Mouse (Mus musculus) CH12.LX (cell line): ENCODE results near the gene Ncdn. TPM values are rescaled to one million over a fixed set of nuclear protein-coding genes. Genes with fewer than 3 reads are reported as not detected.

ENCODE experiments used
- DNase-seq: peaks from one replicate; pipeline ENCODE4 v3.0.0-alpha.2; 2013; ENCODE audit errors: extremely low read depth
- H3K27ac ChIP-seq: 2 replicates; pipeline ENCODE4 v1.5.1; 2012; ENCODE audit warnings: low read depth, mild to moderate bottlenecking, control low read depth, moderate library complexity; ENCODE audit not compliant: insufficient read depth
- H3K27me3 ChIP-seq: replicated peaks from 2 replicates; pipeline ENCODE3; 2012; ENCODE audit warnings: inconsistent platforms
- H3K36me3 ChIP-seq, 2 experiments: replicated peaks in 1 of 2; 2 replicates each; pipeline versions ENCODE3 to v1.6.1; 2012; ENCODE audit warnings: inconsistent platforms in 1 of 2, low read length in 1 of 2, mild to moderate bottlenecking in 1 of 2, mixed read lengths in 1 of 2, moderate library complexity in 1 of 2; ENCODE audit not compliant: control insufficient read depth in 1 of 2, insufficient read depth in 1 of 2
- H3K4me1 ChIP-seq, 2 experiments: 2 replicates each; pipeline ENCODE4 v1.6.1; 2012; ENCODE audit warnings: inconsistent platforms in 1 of 2, moderate library complexity in 1 of 2; ENCODE audit not compliant: insufficient read depth in 2 of 2, control insufficient read depth in 1 of 2
- H3K4me2 ChIP-seq: 2 replicates; pipeline ENCODE4 v1.6.1; 2012; ENCODE audit warnings: low read depth, mild to moderate bottlenecking, control low read depth; ENCODE audit not compliant: poor library complexity, insufficient read depth, severe bottlenecking
- H3K4me3 ChIP-seq, 3 experiments: fragments of 150-350 bp in 1 of 3; sonication (generic) in 1 of 3; replicated peaks in 1 of 3; 2 replicates each; pipeline versions ENCODE3 to v1.5.1; 2011 to 2012; ENCODE audit warnings: low read depth in 2 of 3, low read length in 2 of 3, mild to moderate bottlenecking in 2 of 3, moderate library complexity in 2 of 3, control low read depth in 1 of 3, improper control_type of control experiment in 1 of 3, inconsistent platforms in 1 of 3, mixed read lengths in 1 of 3; ENCODE audit not compliant: poor library complexity in 1 of 3
- H3K79me2 ChIP-seq: replicated peaks from 2 replicates; pipeline ENCODE4 v1.6.1; 2012; ENCODE audit warnings: mild to moderate bottlenecking, moderate library complexity; ENCODE audit not compliant: control insufficient read depth, poor library complexity, insufficient read depth, severe bottlenecking; ENCODE audit errors: extremely low read depth
- H3K9ac ChIP-seq: 2 replicates; pipeline ENCODE4 v1.6.1; 2012; ENCODE audit warnings: low read depth, mild to moderate bottlenecking, control low read depth, moderate library complexity; ENCODE audit not compliant: insufficient read depth
- H3K9me3 ChIP-seq: replicated peaks from 2 replicates; pipeline ENCODE3; 2012; ENCODE audit warnings: low read length, inconsistent platforms, mixed read lengths
- CTCF ChIP-seq, 2 experiments: IDR thresholded peaks in 1 of 2; conservative IDR thresholded peaks in 1 of 2; 2 replicates each; pipeline ENCODE4 v1.5.1; 2011 to 2012; ENCODE audit warnings: low read depth in 2 of 2, low read length in 2 of 2, improper control_type of control experiment in 1 of 2, inconsistent platforms in 1 of 2, mild to moderate bottlenecking in 1 of 2, moderate library complexity in 1 of 2
- E2F4 ChIP-seq: IDR thresholded peaks from 2 replicates; pipeline ENCODE4 v1.6.1; 2011; ENCODE audit warnings: low read depth, low read length, improper control_type of control experiment; ENCODE audit not compliant: insufficient replicate concordance
- EP300 ChIP-seq: IDR thresholded peaks from 2 replicates; pipeline ENCODE4 v1.6.1; 2011; ENCODE audit warnings: low read length, improper control_type of control experiment
- GABPA ChIP-seq: IDR thresholded peaks from 2 replicates; pipeline ENCODE4 v1.6.1; 2012; ENCODE audit warnings: low read depth, low read length, improper control_type of control experiment, inconsistent platforms; ENCODE audit not compliant: insufficient replicate concordance
- NELFE ChIP-seq: IDR thresholded peaks from 2 replicates; pipeline ENCODE4 v1.6.1; 2011; ENCODE audit warnings: low read depth, low read length, improper control_type of control experiment
- SMC3 ChIP-seq: IDR thresholded peaks from 2 replicates; pipeline ENCODE4 v1.6.1; 2011; ENCODE audit warnings: low read depth, low read length, improper control_type of control experiment
- TBP ChIP-seq: conservative IDR thresholded peaks from 2 replicates; pipeline ENCODE4 v1.6.1; 2011; ENCODE audit warnings: low read depth, low read length, improper control_type of control experiment
- UBTF ChIP-seq: IDR thresholded peaks from 2 replicates; pipeline ENCODE4 v1.6.1; 2012; ENCODE audit warnings: low read depth, mild to moderate bottlenecking, inconsistent platforms, low read length, improper control_type of control experiment, moderate library complexity
- USF1 ChIP-seq: IDR thresholded peaks from 2 replicates; pipeline ENCODE4 v1.6.1; 2014; ENCODE audit warnings: low read depth, mild to moderate bottlenecking, inconsistent platforms, low read length, improper control_type of control experiment
- ZC3H11A ChIP-seq: IDR thresholded peaks from 2 replicates; pipeline ENCODE4 v1.6.1; 2012; ENCODE audit warnings: low read depth, mild to moderate bottlenecking, inconsistent platforms, low read length, improper control_type of control experiment
- ZKSCAN1 ChIP-seq: IDR thresholded peaks from 2 replicates; pipeline ENCODE4 v1.6.1; 2012; ENCODE audit warnings: low read depth, inconsistent platforms, low read length, improper control_type of control experiment, borderline replicate concordance
- dilution Hi-C: fragments of 300-500 bp; cut with MboI; formaldehyde crosslinking; loops from 2 replicates; pipeline ENCODE4 v1.14.3; 2020; ENCODE audit warnings: low sequenced_read_pairs; ENCODE audit not compliant: extremely low pct_unique_long_range_greater_than_20kb, extremely low pct_ligation_motif_present
- in situ Hi-C: fragments of 300-500 bp; cut with MboI; formaldehyde crosslinking; loops from 3 replicates; pipeline ENCODE4 v1.14.3; 2019; ENCODE audit warnings: low sequenced_read_pairs, low pct_ligation_motif_present, low pct_unique_long_range_greater_than_20kb, mixed read lengths
- polyA plus RNA-seq: library from polyadenylated mRNA; unstranded; fragments of >175 nt; gene quantifications from 2 replicates; pipeline ENCODE4 v1.2.1, GENCODE M21; 2012; ENCODE audit warnings: low read depth; ENCODE audit not compliant: insufficient read length
- total RNA-seq, 2 experiments: library from RNA; depleted of rRNA; stranded (reverse); fragments of 300-350 nt in 1 of 2; fragments of >200 nt in 1 of 2; gene quantifications; 2 replicates each; pipeline ENCODE4 v1.2.3; 2012 to 2014

Gene Ncdn
- total and polyA plus RNA-seq, 3 experiments = 18.7 to 41.2 (median 30.6) TPM

GRCm38 (mm10) chr4:126749553-126749952 is 3.7 kb downstream of the Ncdn start:
- peaks cover 11 to 43% of the 10 kb centered on the region in 2 experiments for H3K4me1 ChIP-seq
- no peak overlapping the region for H3K4me3 ChIP-seq
- peaks cover 17% of the 10 kb centered on the region for H3K79me2 ChIP-seq
- in situ Hi-C loops = loop anchor here (5.0 kb wide), 2 partner anchors 93 to 142 kb away; partner anchors contain the start of gene 5730409E04Rik
- no peaks in the 10 kb centered on the region for H3K9me3 ChIP-seq
- DNase-seq = no peak
- H3K36me3 ChIP-seq = peaks cover 50 to 71% of the 10 kb centered on the region in 2 experiments
- no peaks in the 10 kb centered on the region for H3K27me3 ChIP-seq
- TF ChIP-seq CTCF (conservative IDR thresholded peaks at IDR 0.05 in 1 of 2, IDR thresholded peaks at IDR 0.05 in 1 of 2; ENCODE audit: low read depth in 2 of 2, low read length in 2 of 2) = no peak
- H3K9ac ChIP-seq = no peak overlapping the region
- H3K4me2 ChIP-seq = no peak overlapping the region
- dilution Hi-C loops = no loop called here
- no peak overlapping the region for H3K27ac ChIP-seq

GRCm38 (mm10) chr4:126748381-126748780 is 4.9 kb downstream of the Ncdn start:
- Histone ChIP-seq H3K79me2 (peaks cover 17% of the 10 kb centered on the region), H3K9ac (no peak overlapping the region), H3K4me1 (peaks cover 11 to 40% of the 10 kb centered on the region in 2 experiments), H3K4me2 (no peak overlapping the region), H3K27ac (no peak overlapping the region), H3K4me3 (no peak overlapping the region), H3K36me3 (peaks cover 61 to 82% of the 10 kb centered on the region in 2 experiments), H3K27me3 (no peaks in the 10 kb centered on the region), H3K9me3 (no peaks in the 10 kb centered on the region)
- no peak for DNase-seq
- dilution Hi-C loops (no loop called here), in situ Hi-C loops (loop anchor here (5.0 kb wide), 2 partner anchors 94 to 141 kb away; partner anchors contain the start of gene 5730409E04Rik)
- no peak for TF ChIP-seq ZKSCAN1
- TF ChIP-seq ZC3H11A = no peak
- TF ChIP-seq NELFE = no peak
- TF ChIP-seq SMC3 = no peak
- TF ChIP-seq USF1 = no peak
- TF ChIP-seq GABPA = no peak
- TF ChIP-seq EP300 = no peak

GRCm38 (mm10) chr4:126746194-126746840 is 6.9 kb downstream of the Ncdn start:
- no peak for DNase-seq
- Histone ChIP-seq H3K4me2 (no peak overlapping the region), H3K79me2 (0 out of 2 replicates have a peak, but pooled peaks cover 4% of the 10 kb centered on the region), H3K27ac (no peak overlapping the region), H3K27me3 (no peaks in the 10 kb centered on the region), H3K9me3 (no peaks in the 10 kb centered on the region), H3K36me3 (peaks cover 61 to 80% of the 10 kb centered on the region in 2 experiments), H3K9ac (no peak overlapping the region), H3K4me1 (peaks cover 6 to 33% of the 10 kb centered on the region in 2 experiments), H3K4me3 (no peak overlapping the region)
- in situ Hi-C loops (loop anchor here (5.0 kb wide), 2 partner anchors 96 to 139 kb away; partner anchors contain the start of gene 5730409E04Rik), dilution Hi-C loops (no loop called here)
- TF ChIP-seq UBTF (no peak), TBP (no peak), E2F4 (no peak)
